Mouse (Mus musculus): ENCODE results near the gene Rtn4r.

GRCm38 (mm10) chr16:18128564-18128935 lies 1.1 kb downstream of the Rtn4r start:
- TF ChIP-seq CTCF (IDR thresholded peaks at IDR 0.05; ENCODE audit: low read depth) (no peak), EP300 (IDR thresholded peaks at IDR 0.05; ENCODE audit: low read depth) (no peak)
